Mouse (Mus musculus) C2C12 (cell line): Measurements from ENCODE around the gene Fbxw11. TPM values are rescaled to one million over a fixed set of nuclear protein-coding genes. Genes with fewer than 3 reads are reported as not detected.
A peak's percentile ranks its signal among the peaks of the same experiment; 100 is the strongest.

ENCODE experiments used
- H3K27me3 ChIP-seq: one replicate; pipeline ENCODE4 v1.6.1; 2011; ENCODE audit not compliant: control insufficient read depth, insufficient read depth, insufficient read length
- H3K36me3 ChIP-seq: one replicate; pipeline ENCODE4 v1.6.1; 2011; ENCODE audit not compliant: control insufficient read depth, insufficient read depth
- H3K4me3 ChIP-seq: one replicate; pipeline ENCODE4 v1.5.1; 2011; ENCODE audit warnings: mild to moderate bottlenecking, control low read depth; ENCODE audit not compliant: poor library complexity, insufficient read depth, severe bottlenecking
- H3K79me2 ChIP-seq: one replicate; pipeline ENCODE4 v1.6.1; 2011; ENCODE audit not compliant: control insufficient read depth, insufficient read depth
- H3K79me3 ChIP-seq: one replicate; pipeline ENCODE4 v1.6.1; 2011; ENCODE audit warnings: low read depth, control low read depth
- H3ac ChIP-seq: one replicate; pipeline ENCODE3; 2011; ENCODE audit warnings: low read depth; ENCODE audit not compliant: control insufficient read depth, insufficient read length
- CEBPB ChIP-seq: IDR thresholded peaks from one replicate; pipeline ENCODE4 v1.6.1; 2011; ENCODE audit warnings: low read depth, mild to moderate bottlenecking, control low read depth, moderate library complexity
- CTCF ChIP-seq: IDR thresholded peaks from one replicate; pipeline ENCODE4 v1.5.1; 2011; ENCODE audit not compliant: control insufficient read depth, insufficient read depth, insufficient read length
- FOSL1 ChIP-seq: IDR thresholded peaks from one replicate; pipeline ENCODE4 v1.8.0; 2011; ENCODE audit warnings: mild to moderate bottlenecking, low read length; ENCODE audit not compliant: poor library complexity, insufficient read depth, severe bottlenecking
- MAX ChIP-seq: IDR thresholded peaks from one replicate; pipeline ENCODE4 v1.6.1; 2011; ENCODE audit warnings: mild to moderate bottlenecking, control low read depth
- MYOD1 ChIP-seq: IDR thresholded peaks from one replicate; pipeline ENCODE4 v1.6.1; 2011; ENCODE audit warnings: low read depth; ENCODE audit not compliant: control insufficient read depth, insufficient read length
- MYOG ChIP-seq: IDR thresholded peaks from one replicate; pipeline ENCODE4 v1.6.1; 2011; ENCODE audit not compliant: control insufficient read depth, insufficient read length; ENCODE audit errors: extremely low read depth
- USF1 ChIP-seq: IDR thresholded peaks from one replicate; pipeline ENCODE4 v1.6.1; 2011; ENCODE audit warnings: low read depth, mild to moderate bottlenecking, control low read depth, moderate library complexity
- long read RNA-seq, 2 experiments: library from polyadenylated mRNA; unstranded; transcript quantifications; one replicate each; pipeline ENCODE4 v2.0.0; 2019 to 2020
- polyA plus RNA-seq: library from polyadenylated mRNA; unstranded; fragments of >200 nt; fragmentation: generic; extraction: Trizol; gene quantifications from one replicate; pipeline ENCODE4 v1.2.1, GENCODE M21; 2012; ENCODE audit warnings: missing spikeins

Fbxw11 gene
- 38.8 TPM for polyA plus RNA-seq
- long read RNA-seq, experiment 1, full-length matches to known transcripts, result 5 of 28 reads
- long read RNA-seq, experiment 1, partial matches to known transcripts, result 5 of 28 reads
- long read RNA-seq, experiment 1, other reads (novel, unspliced or antisense), result 18 of 28 reads
- long read RNA-seq, experiment 2, full-length matches to known transcripts, result 76 of 253 reads
- long read RNA-seq, experiment 2, partial matches to known transcripts, result 13 of 253 reads
- long read RNA-seq, experiment 2, other reads (novel, unspliced or antisense), result 164 of 253 reads

DNA sequence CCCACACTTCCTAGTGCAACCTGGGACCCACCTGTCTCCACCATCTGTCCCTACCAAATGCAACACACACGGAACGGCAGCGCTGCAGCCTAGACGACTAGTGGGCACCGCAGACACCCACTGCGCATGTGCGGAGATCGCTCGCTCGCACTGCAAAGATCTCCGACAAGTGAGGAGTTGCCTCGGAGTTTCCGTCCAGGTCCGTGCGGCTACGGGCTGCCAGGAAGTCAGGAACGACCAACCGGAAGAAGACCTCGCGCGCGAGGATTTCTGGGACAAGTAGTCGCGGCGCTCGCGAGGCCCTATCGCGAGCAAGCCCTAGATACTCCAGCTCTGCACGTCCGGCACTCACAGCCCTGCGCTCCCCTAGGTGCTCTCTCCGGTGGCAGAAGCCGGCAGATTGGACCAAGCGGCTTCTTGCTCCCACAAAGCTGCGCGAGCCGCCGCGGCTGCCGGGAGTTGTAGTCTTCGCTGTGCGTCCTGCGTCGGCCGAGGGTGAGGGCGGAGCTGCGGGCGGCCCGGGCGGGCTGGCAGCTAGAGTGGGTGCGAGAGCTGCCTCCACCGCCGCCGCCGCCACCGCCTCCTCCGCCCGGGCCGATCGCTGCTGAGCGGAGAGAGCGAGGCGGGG, at the start of gene Fbxw11:
Gene Fbxw11 (plus strand): TSS at position 476 of the 628 bp plus-strand sequence.
- Histone ChIP-seq H3K27me3 (no peaks in the 10 kb centered on the region), H3K4me3 (peak within 1 kb of the TSS; percentile 83), H3ac (peak within 1 kb of the TSS; percentile 87), H3K79me3 (peaks cover 43% of the 10 kb centered on the region), H3K79me2 (peaks cover 59% of the 10 kb centered on the region), H3K36me3 (no peaks in the 10 kb centered on the region)
- TF ChIP-seq CTCF (no peak), USF1 (no peak), FOSL1 (no peak), MYOG (no peak), MYOD1 (no peak), MAX (peak; percentile 36), CEBPB (no peak)

DNA sequence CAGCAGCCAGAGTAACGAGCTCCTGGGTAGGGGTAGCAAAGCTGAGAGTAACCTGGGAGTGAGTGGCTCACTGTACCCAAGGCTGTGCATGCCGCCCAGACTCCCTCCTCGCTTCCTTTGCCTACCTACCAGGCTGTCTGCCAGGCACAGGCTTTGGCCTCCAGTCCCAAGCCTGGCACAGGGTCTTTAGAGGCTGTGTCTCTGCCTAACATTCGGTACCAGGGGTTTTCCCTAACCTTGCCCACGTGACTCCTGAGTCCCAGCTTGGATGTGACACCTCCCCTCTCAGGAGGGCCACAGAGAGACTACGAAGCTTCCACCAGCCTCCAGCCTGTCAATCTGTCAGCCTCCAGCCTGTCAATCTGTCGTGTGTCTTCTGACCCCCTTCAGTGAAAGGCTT, 49.4 kb upstream of the Fbxw11 start:
- Histone ChIP-seq H3K4me3 (no peak overlapping the region), H3K79me3 (no peaks in the 10 kb centered on the region), H3ac (no peak overlapping the region), H3K36me3 (peaks cover 47% of the 10 kb centered on the region), H3K27me3 (no peaks in the 10 kb centered on the region), H3K79me2 (no peaks in the 10 kb centered on the region)
- TF ChIP-seq USF1, result no peak
- TF ChIP-seq FOSL1, result no peak
- no peak for TF ChIP-seq MYOD1
- TF ChIP-seq MAX, result no peak
- TF ChIP-seq CEBPB, result no peak
- TF ChIP-seq MYOG, result no peak
- no peak for TF ChIP-seq CTCF

DNA sequence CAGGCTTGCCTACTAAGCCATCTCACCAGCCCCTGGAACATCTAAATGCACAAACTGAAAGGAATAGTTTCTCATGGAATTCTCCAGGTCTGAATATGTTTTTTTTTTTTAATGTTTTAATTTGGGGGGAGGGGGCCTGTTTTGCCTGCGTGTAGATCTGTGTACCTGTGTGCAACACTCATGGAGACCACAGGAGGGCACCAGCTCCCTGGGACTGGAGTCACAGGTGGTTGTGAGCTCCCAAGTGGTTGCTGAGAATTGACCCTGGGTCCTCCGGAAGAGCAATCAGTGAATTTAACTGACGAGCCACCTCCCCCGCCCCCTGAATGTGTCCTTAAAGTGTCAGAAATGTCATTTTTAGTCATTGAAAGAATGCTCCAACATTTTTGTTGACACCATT, 48.4 kb upstream of the Fbxw11 start:
- H3K79me2 ChIP-seq, result no peaks in the 10 kb centered on the region
- peaks cover 51% of the 10 kb centered on the region for H3K36me3 ChIP-seq
- H3K4me3 ChIP-seq, result no peak overlapping the region
- no peaks in the 10 kb centered on the region for H3K27me3 ChIP-seq
- no peak overlapping the region for H3ac ChIP-seq
- no peaks in the 10 kb centered on the region for H3K79me3 ChIP-seq
- no peak for TF ChIP-seq CEBPB
- no peak for TF ChIP-seq MYOG
- TF ChIP-seq CTCF, result no peak

DNA sequence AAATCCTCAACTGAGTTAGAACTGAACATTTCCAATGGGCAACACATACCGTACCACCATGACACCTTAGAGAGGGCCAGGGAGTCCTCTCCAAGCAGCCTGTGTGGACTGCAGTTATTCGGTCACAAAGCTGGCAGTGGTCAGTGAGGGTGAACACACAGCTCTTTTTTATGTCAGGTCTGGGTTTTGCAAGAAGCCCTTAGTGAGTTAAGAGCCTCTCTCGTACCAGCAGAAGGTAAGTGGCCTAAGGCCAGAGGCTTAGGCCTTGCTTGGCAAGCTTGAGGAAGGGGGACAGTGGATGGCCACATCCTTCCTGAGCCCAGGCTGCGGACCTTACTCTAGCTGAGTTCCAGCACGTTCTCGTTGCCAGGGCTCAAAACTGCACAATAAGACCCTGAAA, 42.2 kb upstream of the Fbxw11 start:
- no peak for TF ChIP-seq MYOD1
- no peak for TF ChIP-seq MAX
- TF ChIP-seq MYOG, result no peak
- no peak for TF ChIP-seq CTCF
- TF ChIP-seq FOSL1, result no peak
- no peak for TF ChIP-seq USF1
- no peak for TF ChIP-seq CEBPB
- Histone ChIP-seq H3K79me2 (no peaks in the 10 kb centered on the region), H3K27me3 (no peaks in the 10 kb centered on the region)

DNA sequence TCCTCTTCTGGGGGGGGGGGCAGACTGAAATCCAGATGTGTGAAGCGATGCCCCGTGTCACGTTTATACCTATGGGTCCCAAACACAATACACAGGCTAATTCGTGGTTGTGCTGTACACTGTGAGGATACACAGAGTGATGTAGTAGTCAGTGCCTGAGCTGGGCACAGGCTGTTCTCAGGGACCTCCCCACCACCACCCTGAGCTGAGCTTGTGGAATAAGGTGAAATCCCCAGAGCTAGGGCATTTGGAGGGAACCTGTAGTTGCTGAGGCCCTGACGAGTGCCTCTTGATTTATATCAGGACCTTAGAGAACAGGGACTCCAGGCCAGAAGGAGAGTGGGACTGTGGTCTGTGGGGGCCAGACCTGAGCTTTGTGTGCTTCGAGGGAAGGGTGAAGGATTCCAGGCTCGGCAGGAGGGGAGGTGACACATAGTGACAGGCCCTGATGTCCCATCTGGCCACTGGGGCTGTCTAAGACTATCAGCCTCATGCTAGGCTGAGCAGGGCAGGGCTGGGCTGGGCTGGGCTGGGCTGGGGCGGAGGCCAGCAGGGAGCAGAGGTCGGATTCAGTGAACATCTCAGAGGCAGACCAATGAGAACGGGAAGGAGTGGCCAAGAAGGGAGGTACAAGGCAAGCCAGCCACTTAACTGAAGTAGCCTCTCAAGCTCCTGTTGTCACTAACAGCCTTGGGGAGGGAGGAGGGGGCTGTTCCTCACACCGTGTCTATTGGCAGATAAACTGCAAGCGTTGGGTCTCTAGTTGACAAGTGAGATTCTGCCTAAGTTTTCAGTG, 40.8 kb upstream of the Fbxw11 start:
- Histone ChIP-seq H3K36me3 (peaks cover 32% of the 10 kb centered on the region), H3ac (no peak overlapping the region), H3K27me3 (no peaks in the 10 kb centered on the region), H3K79me2 (no peaks in the 10 kb centered on the region), H3K4me3 (no peak overlapping the region), H3K79me3 (no peaks in the 10 kb centered on the region)
- TF ChIP-seq CTCF, result no peak
- no peak for TF ChIP-seq FOSL1
- TF ChIP-seq MYOG, result no peak
- no peak for TF ChIP-seq USF1

More for the DNA sequence above, 42.2 kb upstream of the Fbxw11 start:
- Histone ChIP-seq H3K4me3 (no peak overlapping the region), H3K79me3 (no peaks in the 10 kb centered on the region), H3K36me3 (peaks cover 38% of the 10 kb centered on the region), H3ac (no peak overlapping the region)
